Mouse (Mus musculus): ENCODE data around the gene Ern1. TPM values are rescaled to one million over a fixed set of nuclear protein-coding genes. Genes with fewer than 3 reads are reported as not detected.

Gene Ern1
- polyA plus RNA-seq, 1 experiment from 2014 or later = 6.6 TPM

DNA sequence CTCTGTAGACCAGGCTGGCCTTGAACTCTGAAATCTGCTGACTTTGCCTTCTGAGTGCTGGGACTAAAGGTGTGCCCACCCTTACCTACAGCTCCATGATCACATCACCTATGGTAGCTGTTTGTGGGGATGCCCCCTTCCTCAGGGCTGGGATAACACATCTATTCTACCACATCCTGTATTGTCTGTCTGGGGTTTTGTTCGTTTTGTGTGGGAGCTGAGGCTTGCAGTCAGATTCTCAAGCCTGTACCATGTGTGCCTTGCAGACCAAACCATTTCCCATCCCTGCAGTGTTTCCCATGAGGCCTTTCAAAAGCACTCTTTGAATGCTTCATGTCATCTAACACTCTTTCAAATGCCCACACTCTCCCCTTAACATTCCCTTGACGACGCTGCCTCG lies 135.7 kb downstream of the Ern1 start:
- no peaks in the 10 kb centered on the region for H3K27me3 ChIP-seq (ENCODE audit: control insufficient read depth, insufficient read depth, low read length)
- no peak overlapping the region for H3K27ac ChIP-seq (replicated peaks; ENCODE audit: low read depth, low read length)
- no peak overlapping the region for H3K4me3 ChIP-seq (replicated peaks; ENCODE audit: low read depth, low read length)
- DNase-seq = no peak
- 70% methylated on average over 4 of the region's 4 CpGs for WGBS
- no peaks in the 10 kb centered on the region for H3K36me3 ChIP-seq (ENCODE audit: control insufficient read depth, insufficient read depth, low read length)
- H3K4me2 ChIP-seq (ENCODE audit: low read length) = no peak overlapping the region
- no peaks in the 10 kb centered on the region for H3K9me3 ChIP-seq (ENCODE audit: control insufficient read depth, low read length)
- H3K4me1 ChIP-seq (ENCODE audit: control insufficient read depth, insufficient read depth, low read length) = no peaks in the 10 kb centered on the region
- H3K9ac ChIP-seq (replicated peaks; ENCODE audit: low read length) = no peak overlapping the region
- no peak for ATAC-seq (ENCODE audit: low FRiP score, low TSS enrichment)

DNA sequence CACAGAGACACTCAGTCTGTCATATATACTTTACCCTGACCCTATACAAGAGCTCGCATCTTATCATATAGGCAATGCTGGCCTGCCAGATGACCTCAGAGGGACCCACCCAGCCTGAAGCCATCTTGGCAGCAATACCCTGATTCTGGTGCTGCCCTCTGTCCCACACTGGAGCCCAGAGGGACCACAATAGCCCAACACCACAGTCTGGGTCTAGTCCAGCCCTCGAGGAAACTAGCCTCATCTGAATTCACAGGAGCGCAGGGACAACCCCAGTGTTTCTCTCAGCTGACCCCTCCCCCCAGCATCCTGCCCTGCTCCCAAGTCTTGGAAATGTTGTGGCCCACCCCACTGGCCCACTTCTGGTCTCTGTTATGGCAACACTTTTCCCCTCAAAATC lies 136.4 kb downstream of the Ern1 start:
- no peaks in the 10 kb centered on the region for H3K4me1 ChIP-seq (ENCODE audit: control insufficient read depth, insufficient read depth, low read length)
- WGBS = 68% methylated on average over 3 of the region's 3 CpGs
- H3K9ac ChIP-seq (replicated peaks; ENCODE audit: low read length) = no peak overlapping the region
- no peak overlapping the region for H3K4me3 ChIP-seq (replicated peaks; ENCODE audit: low read depth, low read length)
- H3K9me3 ChIP-seq (ENCODE audit: control insufficient read depth, low read length) = no peaks in the 10 kb centered on the region
- no peak for ATAC-seq (ENCODE audit: low FRiP score, low TSS enrichment)
- no peak overlapping the region for H3K4me2 ChIP-seq (ENCODE audit: low read length)
- H3K27ac ChIP-seq (replicated peaks; ENCODE audit: low read depth, low read length) = no peak overlapping the region
- no peaks in the 10 kb centered on the region for H3K27me3 ChIP-seq (ENCODE audit: control insufficient read depth, insufficient read depth, low read length)
- no peaks in the 10 kb centered on the region for H3K36me3 ChIP-seq (ENCODE audit: control insufficient read depth, insufficient read depth, low read length)
- no peak for DNase-seq

DNA sequence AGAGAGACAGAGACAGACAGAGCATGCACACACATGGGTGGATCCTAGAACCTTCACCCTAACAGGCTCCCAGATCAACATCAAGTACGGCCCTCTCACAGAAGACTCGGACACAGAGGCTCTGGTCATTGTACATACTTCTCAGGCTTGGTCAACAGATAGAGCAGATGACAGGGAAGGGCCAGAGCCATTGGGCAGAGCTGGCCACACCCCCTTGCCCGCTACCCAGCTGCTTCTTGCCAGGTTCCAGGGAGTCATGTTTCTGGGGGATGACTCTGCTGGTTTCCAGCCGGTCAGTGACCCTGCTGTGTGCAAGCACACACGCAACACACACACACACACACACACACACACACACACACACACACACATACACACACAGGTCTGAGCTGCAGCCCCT lies 136.8 kb downstream of the Ern1 start:
- no peak overlapping the region for H3K4me3 ChIP-seq (replicated peaks; ENCODE audit: low read depth, low read length)
- no peak overlapping the region for H3K9ac ChIP-seq (replicated peaks; ENCODE audit: low read length)
- WGBS = 60% methylated on average over 5 of the region's 5 CpGs
- ATAC-seq (ENCODE audit: low FRiP score, low TSS enrichment) (no peak), DNase-seq (no peak)
- H3K27ac ChIP-seq (replicated peaks; ENCODE audit: low read depth, low read length) = no peak overlapping the region
- no peaks in the 10 kb centered on the region for H3K4me1 ChIP-seq (ENCODE audit: control insufficient read depth, insufficient read depth, low read length)
- no peaks in the 10 kb centered on the region for H3K36me3 ChIP-seq (ENCODE audit: control insufficient read depth, insufficient read depth, low read length)
- no peak overlapping the region for H3K4me2 ChIP-seq (ENCODE audit: low read length)
- no peaks in the 10 kb centered on the region for H3K9me3 ChIP-seq (ENCODE audit: control insufficient read depth, low read length)
- no peaks in the 10 kb centered on the region for H3K27me3 ChIP-seq (ENCODE audit: control insufficient read depth, insufficient read depth, low read length)

DNA sequence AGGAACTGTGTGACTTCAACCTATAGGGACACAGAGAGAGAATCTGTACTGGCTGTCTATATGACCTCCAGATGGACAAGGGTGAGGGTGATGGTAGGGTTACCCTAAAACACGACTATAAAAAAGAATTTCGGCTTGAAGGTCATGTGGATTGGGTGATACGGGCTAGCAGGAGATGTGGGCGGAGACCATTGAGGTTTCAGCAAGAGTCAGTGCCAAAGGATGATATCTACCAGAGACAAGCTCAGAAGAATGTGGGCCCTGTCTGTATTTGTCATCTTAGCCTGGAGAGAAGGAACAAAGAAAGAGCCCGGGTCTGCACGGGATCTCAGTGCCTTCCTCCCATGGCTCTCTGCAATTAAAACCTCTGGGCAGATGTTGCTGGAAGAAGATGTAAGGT lies 137.9 kb downstream of the Ern1 start:
- H3K9ac ChIP-seq (replicated peaks; ENCODE audit: low read length) = no peak overlapping the region
- WGBS = 84% methylated on average over 6 of the region's 6 CpGs
- no peak for DNase-seq

DNA sequence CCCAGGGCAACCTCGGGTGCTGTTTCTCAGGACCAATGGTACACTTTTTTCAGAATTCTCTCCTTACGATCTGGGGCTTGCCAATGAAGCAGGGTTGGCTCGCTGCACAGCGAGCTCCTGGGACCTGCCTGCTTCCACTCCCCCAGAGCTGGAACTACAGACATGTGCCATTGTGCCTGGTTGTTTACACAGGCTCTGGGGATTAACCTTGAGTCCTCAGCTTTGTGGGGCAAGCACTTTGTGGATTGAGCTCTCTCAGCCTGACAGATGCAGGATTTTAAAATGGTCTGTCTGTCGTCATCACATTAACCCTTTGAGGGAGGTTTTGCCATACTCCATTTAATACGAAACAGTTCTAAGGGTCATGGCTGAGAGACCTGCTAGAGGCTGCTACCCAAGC lies 142.7 kb downstream of the Ern1 start:
- no peak for ATAC-seq (ENCODE audit: low FRiP score, low TSS enrichment)
- Histone ChIP-seq H3K9ac (replicated peaks; ENCODE audit: low read length) (no peak overlapping the region), H3K9me3 (ENCODE audit: control insufficient read depth, low read length) (no peaks in the 10 kb centered on the region), H3K4me1 (ENCODE audit: control insufficient read depth, insufficient read depth, low read length) (0 out of 2 replicates have a peak, but pooled peaks cover 10% of the 10 kb centered on the region), H3K27me3 (ENCODE audit: control insufficient read depth, insufficient read depth, low read length) (no peaks in the 10 kb centered on the region), H3K4me2 (ENCODE audit: low read length) (no peak overlapping the region), H3K4me3 (replicated peaks; ENCODE audit: low read depth, low read length) (no peak overlapping the region), H3K27ac (replicated peaks; ENCODE audit: low read depth, low read length) (no peak overlapping the region), H3K36me3 (ENCODE audit: control insufficient read depth, insufficient read depth, low read length) (no peaks in the 10 kb centered on the region)
- 29% methylated on average over 6 of the region's 6 CpGs for WGBS
- peak; percentile 28 for DNase-seq

More for the DNA sequence above, 137.9 kb downstream of the Ern1 start:
- Histone ChIP-seq H3K36me3 (ENCODE audit: control insufficient read depth, insufficient read depth, low read length) (no peaks in the 10 kb centered on the region), H3K4me3 (replicated peaks; ENCODE audit: low read depth, low read length) (no peak overlapping the region), H3K4me1 (ENCODE audit: control insufficient read depth, insufficient read depth, low read length) (0 out of 2 replicates have a peak, but pooled peaks cover 6% of the 10 kb centered on the region), H3K27me3 (ENCODE audit: control insufficient read depth, insufficient read depth, low read length) (no peaks in the 10 kb centered on the region), H3K4me2 (ENCODE audit: low read length) (no peak overlapping the region), H3K27ac (replicated peaks; ENCODE audit: low read depth, low read length) (no peak overlapping the region), H3K9me3 (ENCODE audit: control insufficient read depth, low read length) (no peaks in the 10 kb centered on the region)
- ATAC-seq (ENCODE audit: low FRiP score, low TSS enrichment) = no peak

Other genes with a start within 250 kb of the Ern1 start
- 22.0 and 30.2 TPM in 2 replicates for gene Ftsj3, start 231.8 kb downstream of the Ern1 start, polyA plus RNA-seq (2014; fragmentation: Nextera tagmentation; extraction: Ambion mirVana)
- 265 and 286 TPM in 2 replicates for gene Psmc5, start 231.7 kb downstream of the Ern1 start, polyA plus RNA-seq (2014; fragmentation: Nextera tagmentation; extraction: Ambion mirVana)
- gene Smarcd2, start 214.9 kb downstream of the Ern1 start, polyA plus RNA-seq (2014; fragmentation: Nextera tagmentation; extraction: Ambion mirVana) = 10.0 and 14.0 TPM in 2 replicates
- 0.09 and 0.12 TPM in 2 replicates for gene Tcam1, start 211.2 kb downstream of the Ern1 start, polyA plus RNA-seq (2014; fragmentation: Nextera tagmentation; extraction: Ambion mirVana)
- gene Gh, start 186.0 kb downstream of the Ern1 start, polyA plus RNA-seq (2014; fragmentation: Nextera tagmentation; extraction: Ambion mirVana) = not detected in 2 replicates
- 0.43 and 0.59 TPM in 2 replicates for gene Cd79b, start 173.1 kb downstream of the Ern1 start, polyA plus RNA-seq (2014; fragmentation: Nextera tagmentation; extraction: Ambion mirVana)
- gene Scn4a, start 134.6 kb downstream of the Ern1 start, polyA plus RNA-seq (2014; fragmentation: Nextera tagmentation; extraction: Ambion mirVana) = not detected in 2 replicates
- gene Prr29, start 122.4 kb downstream of the Ern1 start, polyA plus RNA-seq (2014; fragmentation: Nextera tagmentation; extraction: Ambion mirVana) = not detected in 2 replicates
- 8.1 and 12.4 TPM in 2 replicates for gene Icam2, start 99.8 kb downstream of the Ern1 start, polyA plus RNA-seq (2014; fragmentation: Nextera tagmentation; extraction: Ambion mirVana)
- 27.3 and 29.1 TPM in 2 replicates for gene Tex2, start 125.6 kb upstream of the Ern1 start, polyA plus RNA-seq (2014; fragmentation: Nextera tagmentation; extraction: Ambion mirVana)

Measured in midbrain, embryonic 14.5 days (tissue).